Mouse (Mus musculus): Measurements from ENCODE around the gene Sema6b. TPM values are rescaled to one million over a fixed set of nuclear protein-coding genes. Genes with fewer than 3 reads are reported as not detected.

The Sema6b gene
- 100 to 1,000 TPM; 140 to 142 TPM for total RNA-seq (2021)
- long read RNA-seq, experiment 1, transcript Sema6b-201 (17 exons, 3,736 nt), result major isoform, 111 of 159 reads
- long read RNA-seq, experiment 1, partial matches to known transcripts, result 26 of 159 reads
- long read RNA-seq, experiment 1, other reads (novel, unspliced or antisense), result 21 of 159 reads
- long read RNA-seq, experiment 2, transcript Sema6b-201 (17 exons, 3,736 nt), result major isoform, 102 of 162 reads
- long read RNA-seq, experiment 2, partial matches to known transcripts, result 14 of 162 reads
- long read RNA-seq, experiment 2, other reads (novel, unspliced or antisense), result 46 of 162 reads

DNA sequence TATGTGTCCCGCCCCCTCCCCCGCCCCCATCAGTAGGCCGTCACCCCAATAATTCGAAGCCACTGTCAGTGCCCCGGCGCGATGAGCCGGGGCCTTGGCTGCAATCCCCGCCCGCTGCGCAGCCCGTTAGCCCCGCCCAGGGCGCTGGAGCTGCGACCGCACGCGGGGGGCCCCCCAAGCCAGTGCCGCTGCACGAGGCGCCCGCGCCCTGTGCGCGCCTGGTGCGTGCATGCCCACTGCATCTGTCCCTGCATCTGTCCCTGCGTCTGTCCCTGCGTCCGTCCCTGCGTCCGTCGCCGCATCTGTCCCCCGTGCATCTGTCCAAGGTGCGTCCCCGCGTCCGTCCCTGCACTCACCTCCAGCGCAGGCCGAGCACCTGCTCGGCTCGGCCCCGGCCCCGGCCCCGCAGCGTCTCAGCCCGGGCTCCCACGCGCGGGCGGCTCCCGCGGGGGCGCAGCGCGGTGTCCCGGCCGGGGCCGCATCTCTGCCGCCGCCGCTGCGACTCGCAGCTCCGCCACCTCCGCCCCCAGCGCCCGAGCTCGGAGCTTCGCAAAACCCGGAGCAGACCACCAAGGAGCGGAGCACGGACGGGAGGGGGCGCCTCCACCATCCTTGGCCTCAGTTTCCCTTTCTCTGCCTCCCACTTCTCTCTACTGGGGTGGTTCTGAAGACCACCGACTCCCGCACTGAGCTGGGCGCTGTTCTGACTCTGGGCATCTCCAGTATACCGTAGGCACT lies at the start of gene Sema6b:
TSS of gene Sema6b (minus strand) at position 486 of the 738 bp plus-strand sequence.
- DNase-seq (ENCODE audit: low spot score in 2 of 2), result peak; percentile 78 to 80

GRCm38 (mm10) chr17:56185281-56186141 lies 45.4 kb upstream of the Sema6b start:
- peak; percentile 45 to 62 for DNase-seq (ENCODE audit: low spot score in 2 of 2)

DNA sequence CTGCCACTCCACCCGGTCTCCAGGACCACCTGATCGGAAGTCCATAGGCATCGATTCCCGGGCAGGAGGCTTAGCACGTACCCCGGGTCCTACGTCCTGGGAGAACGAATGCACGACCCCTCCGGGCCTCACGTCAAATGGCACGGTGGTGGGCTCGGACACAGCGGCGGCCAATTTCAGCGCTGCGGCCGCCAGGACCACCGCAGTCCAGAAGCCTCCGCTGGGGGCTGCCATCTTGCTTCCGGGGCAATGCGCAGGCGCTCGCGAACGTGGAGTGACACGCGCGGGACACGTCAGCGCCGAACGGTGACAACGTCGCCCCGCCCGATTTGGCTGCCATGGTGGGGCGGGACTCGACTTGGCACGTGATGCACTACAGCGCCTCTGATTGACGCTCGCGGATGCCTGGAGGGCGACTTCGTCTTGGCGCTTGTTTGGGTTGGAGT lies 43.5 kb upstream of the Sema6b start, which contains the start of gene Mydgf:
TSS of gene Mydgf (minus strand) at position 263 of the 446 bp plus-strand sequence.
- DNase-seq (ENCODE audit: low spot score in 2 of 2), result peak; percentile 94 to 97

GRCm38 (mm10) chr17:56182975-56183657 lies 43.0 kb upstream of the Sema6b start:
- DNase-seq (ENCODE audit: low spot score in 2 of 2), result no peak

DNA sequence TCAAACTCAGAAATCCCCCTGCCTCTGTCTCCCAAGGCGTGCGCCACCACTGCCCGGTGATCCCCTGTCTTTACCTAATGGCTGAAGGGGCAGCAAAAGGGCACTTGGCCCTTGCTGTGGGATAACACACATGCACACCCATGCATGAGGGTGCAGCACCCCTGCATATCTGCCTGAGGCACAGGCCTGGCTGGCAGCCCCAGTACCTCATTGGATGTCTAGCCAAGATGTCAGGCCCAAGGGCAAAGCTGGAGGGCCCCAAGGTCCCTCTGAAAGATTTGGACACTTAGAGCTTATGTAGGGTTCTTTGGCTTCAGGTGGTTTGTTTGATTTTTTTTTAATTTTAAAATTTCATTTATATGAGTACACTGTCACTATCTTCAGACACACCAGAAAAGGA lies 35.3 kb upstream of the Sema6b start:
- no peak for DNase-seq (ENCODE audit: low spot score in 2 of 2)

GRCm38 (mm10) chr17:56173401-56174046 lies 33.4 kb upstream of the Sema6b start:
- no peak for DNase-seq (ENCODE audit: low spot score in 2 of 2)

GRCm38 (mm10) chr17:56171881-56172280 lies 31.7 kb upstream of the Sema6b start:
- no peak for DNase-seq (ENCODE audit: low spot score in 2 of 2)

DNA sequence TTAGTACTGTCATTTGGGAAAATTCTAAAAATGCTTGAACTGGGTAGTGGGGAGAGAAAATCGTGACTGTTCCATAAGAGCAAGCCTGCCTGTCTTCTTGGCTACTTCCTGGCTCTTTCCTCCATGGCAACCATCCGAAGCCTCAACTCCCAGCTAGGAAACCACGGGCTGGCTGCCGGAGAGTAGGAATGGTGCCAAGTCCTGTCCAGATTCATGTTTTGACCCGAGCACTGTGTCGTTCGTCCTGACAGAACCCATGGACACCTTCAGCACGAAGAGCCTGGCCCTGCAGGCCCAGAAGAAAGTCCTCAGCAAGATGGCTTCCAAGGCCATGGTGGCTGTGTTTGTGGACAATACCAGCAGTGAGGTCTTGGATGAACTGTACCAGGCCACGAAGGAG lies 31.3 kb upstream of the Sema6b start:
- DNase-seq (ENCODE audit: low spot score in 2 of 2), result no peak

DNA sequence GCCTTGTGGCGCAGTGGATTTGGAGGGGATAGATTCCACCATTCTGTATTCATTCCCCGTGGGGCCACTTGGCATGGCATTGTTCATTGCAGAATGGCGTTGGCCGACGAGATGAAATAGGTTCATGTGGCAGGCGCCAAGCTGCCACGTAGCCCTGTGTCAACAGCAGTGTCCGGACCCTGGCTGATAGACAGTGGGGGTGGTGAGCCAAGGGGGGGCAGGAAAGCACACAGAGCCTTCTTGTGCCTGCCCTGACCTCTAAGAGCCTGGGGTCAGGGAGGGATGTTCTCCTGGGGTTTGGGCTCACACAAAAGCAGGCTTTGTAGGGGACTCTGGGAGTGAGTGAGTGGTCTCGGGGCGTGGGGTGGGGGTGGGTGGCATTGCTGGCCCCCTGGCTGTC lies 30.5 kb upstream of the Sema6b start:
- no peak for DNase-seq (ENCODE audit: low spot score in 2 of 2)

DNA sequence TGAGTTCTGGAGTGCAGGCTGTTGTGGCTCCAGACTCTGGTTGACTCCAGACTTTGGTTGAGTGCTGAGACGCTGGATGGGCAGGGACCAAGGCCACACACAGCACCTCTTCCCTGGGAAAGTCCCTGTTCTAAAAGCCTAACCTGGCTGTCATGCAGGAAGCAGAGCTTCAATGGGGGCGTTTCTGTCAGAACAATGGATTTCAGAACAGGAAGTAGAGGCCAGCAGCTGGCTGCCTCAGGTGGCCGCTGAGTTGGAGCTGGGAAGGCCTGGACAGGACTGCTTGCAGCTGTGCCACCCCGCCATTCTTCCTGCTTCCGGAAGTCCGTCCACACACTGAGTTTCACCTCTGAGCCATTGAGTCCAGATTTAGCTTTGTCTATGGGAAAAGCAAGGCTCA lies 29.7 kb upstream of the Sema6b start:
- DNase-seq (ENCODE audit: low spot score in 2 of 2), result no peak

DNA sequence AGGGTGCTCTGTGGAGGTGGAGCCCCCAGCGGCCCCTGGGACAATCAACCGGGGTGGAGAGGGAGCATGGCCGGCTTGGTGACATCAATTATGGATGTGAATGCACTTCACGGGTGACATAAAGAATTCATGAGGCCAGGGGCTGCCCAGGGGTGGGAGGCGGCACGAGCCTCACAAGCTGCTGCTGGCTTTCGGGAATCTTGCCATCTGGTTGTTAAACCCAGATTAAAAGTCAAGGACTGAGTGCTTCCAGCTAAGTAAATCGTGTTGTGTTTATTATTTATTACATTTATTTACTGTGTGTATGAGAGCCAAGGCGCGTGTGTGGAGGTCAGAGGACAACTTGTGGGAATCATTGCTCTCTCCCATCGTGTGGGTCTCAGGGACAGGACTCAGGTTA lies 25.5 kb upstream of the Sema6b start:
- DNase-seq (ENCODE audit: low spot score in 2 of 2), result no peak

- DNase-seq (ENCODE audit: low spot score in 2 of 2), result no peak
Observed at GRCm38 (mm10) chr17:56164510-56164909, 24.4 kb upstream of the Sema6b start.

DNA sequence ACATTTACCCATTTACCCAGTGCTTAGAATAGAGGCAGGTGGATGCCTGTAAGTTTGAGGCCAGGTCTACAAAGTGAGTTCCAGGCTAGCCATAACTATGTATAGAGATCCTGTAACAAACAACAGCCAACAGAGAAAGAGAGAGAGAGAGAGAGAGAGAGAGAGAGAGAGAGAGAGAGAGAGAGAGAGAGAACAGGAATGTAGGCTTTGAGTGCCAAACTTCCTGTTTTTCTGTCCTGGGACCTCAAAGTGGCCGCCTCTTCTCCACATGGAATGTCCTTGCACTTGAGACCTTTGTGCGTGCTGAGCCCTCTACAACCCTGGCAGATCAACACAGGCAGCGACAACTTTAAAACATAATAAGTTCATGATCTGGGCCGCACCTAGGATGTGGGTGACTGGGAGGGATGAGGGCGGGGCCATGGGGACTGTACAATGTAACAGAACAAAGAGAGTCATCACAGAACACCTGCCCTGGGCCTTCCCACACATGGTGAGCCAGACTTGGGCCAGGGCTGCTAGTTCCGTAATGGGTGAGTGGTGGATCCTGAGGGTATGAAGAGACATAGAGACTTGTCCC lies 23.5 kb upstream of the Sema6b start:
- no peak for DNase-seq (ENCODE audit: low spot score in 2 of 2)

GRCm38 (mm10) chr17:56162231-56162774 lies 22.2 kb upstream of the Sema6b start, which contains the start of gene Tnfaip8l1:
Gene Tnfaip8l1, plus strand, starts transcription at chr17:56162477.
- peak; percentile 89 to 96 for DNase-seq (ENCODE audit: low spot score in 2 of 2)

DNA sequence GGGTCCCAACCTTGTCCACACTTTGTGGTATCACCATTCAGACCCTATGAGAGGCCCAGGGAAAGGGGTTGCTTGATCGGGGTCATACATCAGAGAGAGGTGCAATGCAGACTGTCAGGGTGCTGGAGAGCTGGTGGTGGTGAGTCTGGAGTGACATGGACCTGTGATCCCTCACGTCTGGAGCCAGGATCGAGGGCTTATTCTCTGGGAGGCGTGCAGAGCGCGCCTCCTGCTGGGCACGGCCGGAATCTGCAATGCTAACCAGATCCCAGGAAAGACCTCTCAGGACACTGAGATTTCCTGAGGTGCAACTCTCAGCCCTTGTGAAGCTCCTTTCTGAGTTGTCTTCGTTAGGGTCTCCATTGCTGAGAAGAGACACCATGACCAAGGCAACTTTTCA lies 19.6 kb upstream of the Sema6b start:
- peak in 1 of 2 experiments; percentile 59 for DNase-seq (ENCODE audit: low spot score in 2 of 2)

DNA sequence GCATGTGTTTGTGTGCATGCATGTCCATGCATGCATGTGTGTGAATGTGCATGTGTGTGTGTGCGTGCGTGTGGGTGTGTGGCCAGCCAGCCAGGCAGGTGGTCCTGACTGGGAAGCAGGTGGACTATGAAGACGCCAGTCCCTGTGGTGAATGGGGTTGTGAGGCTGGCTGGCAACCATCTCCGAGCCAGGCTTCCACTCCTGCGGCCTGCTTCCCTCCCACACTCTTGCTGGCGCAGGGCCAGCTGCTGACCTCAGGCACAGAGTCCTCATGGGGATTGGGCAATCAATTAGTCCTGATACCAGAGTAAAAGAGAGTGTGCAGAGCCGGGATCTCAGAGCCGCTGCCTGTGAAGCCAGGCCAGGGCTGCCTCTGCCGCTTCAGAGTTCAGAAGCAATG lies 13.5 kb upstream of the Sema6b start:
- DNase-seq (ENCODE audit: low spot score in 2 of 2), result no peak

- no peak for DNase-seq (ENCODE audit: low spot score in 2 of 2)
Observed at GRCm38 (mm10) chr17:56149897-56150296, 9.8 kb upstream of the Sema6b start.

- no peak for DNase-seq (ENCODE audit: low spot score in 2 of 2)
Observed at GRCm38 (mm10) chr17:56148790-56149618, 8.9 kb upstream of the Sema6b start.

DNA sequence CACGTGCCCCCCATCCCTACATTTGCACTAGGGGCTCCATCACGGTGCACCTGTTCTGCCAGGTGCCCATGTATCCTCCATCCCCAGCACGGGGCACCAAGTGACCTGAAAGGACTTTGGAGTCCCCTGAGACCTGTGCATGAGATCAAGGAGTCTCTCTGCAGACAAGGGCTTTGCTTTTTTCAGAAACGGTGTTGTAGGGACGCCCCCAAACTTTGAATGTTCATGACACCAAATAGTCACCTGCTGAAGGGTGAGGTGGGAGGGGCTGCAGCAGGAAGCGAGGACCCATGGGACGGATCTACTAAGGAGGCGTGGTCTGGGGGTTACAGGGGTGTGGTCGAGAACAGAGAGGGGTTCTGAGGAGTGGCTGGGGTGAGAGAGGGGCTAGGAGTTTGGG lies 8.1 kb upstream of the Sema6b start:
- DNase-seq (ENCODE audit: low spot score in 2 of 2), result no peak
